Mouse (Mus musculus): Measurements from ENCODE around the gene Ccdc40. TPM values are rescaled to one million over a fixed set of nuclear protein-coding genes. Genes with fewer than 3 reads are reported as not detected.
"Not testable (repeated sequence)": the region's sequence is repeated elsewhere in the genome, so short reads cannot be mapped to it uniquely, and the experiment has no call there.

Ccdc40 gene
- total RNA-seq, 2 experiments from 2014 or later: 3.3 to 5.1 TPM

GRCm38 (mm10) chr11:119273186-119273930, 45.0 kb downstream of the Ccdc40 start:
- DNase-seq (ENCODE audit: low spot score in 2 of 2): no peak

DNA sequence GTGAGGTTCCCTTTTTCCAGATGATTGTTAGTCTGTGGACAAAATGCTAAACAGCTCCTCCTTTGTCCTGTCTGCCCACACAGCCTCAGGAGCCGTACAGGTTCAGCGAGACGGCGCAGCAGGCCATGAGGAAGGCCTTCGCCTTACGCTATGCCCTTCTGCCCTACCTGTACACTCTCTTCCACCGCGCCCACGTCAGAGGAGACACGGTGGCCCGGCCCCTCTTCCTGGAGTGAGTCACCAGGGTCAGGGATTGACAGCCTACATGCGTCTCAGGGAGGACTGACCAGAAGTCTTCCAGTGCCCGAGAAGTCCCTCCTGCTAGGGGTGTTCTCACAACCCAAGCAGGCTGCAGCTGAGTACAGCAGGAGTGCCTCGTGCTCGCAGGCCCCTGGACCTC, 52.7 kb downstream of the Ccdc40 start:
- DNase-seq (ENCODE audit: low spot score in 2 of 2): no peak

DNA sequence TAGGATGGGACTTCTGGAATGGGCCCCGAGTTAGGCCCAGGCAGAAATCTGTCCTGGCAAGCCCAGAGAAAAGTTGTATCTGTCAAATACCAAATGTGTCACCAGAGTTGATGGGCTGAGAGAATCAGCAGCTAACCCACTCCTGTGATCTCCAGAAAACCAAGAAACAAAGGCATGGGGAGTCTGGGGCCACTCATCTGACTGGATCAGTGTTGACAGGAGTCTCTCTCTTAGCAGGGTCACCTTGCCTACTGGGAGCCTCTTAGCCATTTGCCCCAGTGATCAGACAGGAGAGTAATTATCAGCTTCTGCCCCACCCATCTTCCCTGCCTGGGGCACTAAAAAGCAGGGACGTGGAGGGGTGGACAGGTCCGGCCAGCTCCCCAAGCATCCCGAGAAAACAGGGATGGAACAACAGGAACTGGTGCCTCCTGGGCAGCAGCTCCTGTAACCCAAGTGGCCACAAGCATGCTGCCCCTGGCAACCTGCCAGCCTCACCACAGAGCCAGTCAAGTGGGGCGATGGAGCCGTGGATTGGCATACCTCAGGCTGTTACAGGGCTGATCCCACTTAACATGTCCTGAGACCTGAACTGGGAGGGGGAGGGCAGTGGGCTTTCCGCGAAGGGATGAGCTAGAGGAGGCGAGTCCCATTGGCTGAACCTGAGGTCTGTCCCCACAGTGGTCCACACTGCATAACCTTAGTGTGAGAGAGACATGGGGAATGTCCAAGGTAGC, 57.6 kb downstream of the Ccdc40 start:
- DNase-seq (ENCODE audit: low spot score in 2 of 2): no peak

DNA sequence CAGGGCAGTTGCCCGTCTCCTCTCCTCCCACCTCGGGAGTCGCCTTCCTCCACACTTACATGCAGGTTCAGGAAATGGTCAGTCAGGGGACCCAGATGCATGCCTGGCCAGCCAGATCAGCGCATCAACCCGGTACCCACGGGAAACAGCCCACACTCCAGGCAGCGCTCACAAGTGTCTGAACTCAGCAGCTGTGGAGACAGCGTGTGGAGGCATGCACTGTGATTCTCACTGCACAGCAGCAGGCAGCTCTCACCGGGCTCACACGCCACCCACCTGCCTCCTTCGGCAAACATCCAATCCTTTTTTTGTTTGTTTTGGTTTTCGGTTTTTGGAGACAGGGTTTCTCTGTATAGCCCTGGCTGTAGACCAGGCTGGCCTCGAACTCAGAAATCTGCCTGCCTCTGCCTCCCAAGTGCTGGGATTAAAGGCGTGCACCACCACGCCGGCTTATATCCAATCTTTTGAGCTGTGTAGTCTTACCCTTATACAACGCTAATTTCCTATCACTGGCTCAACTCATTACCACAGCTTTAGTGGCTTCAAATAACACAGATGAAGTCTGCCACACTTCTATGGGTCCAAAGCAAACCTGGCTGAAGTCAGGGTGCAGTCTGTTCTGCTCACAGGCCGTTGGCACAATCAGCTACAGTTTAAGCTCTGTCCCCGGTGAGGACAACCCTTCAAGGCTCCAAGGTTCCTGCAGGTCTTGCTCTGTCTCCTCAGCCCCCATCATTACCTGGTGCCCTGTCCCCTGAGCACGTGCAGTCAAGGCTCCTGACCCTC, 59.0 kb downstream of the Ccdc40 start:
- DNase-seq (ENCODE audit: low spot score in 2 of 2): no peak

DNA sequence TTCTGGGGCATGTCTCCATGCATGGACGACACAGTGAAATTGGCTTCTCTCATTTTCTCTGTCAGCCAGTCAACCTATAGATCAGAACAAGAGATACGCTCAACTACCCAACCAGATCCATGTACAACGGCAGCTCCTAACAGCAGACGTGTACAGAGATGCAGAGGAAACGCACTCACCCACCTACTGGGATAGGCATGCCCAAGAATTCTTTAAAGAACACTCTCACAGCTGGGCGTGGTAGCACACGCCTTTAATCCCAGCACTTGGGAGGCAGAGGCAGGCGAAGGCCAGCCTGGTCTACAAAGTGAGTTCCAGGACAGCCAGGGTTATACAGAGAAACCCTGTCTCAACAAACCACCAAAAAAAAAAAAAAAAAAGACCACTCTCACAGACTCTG, 64.5 kb downstream of the Ccdc40 start:
- not testable (repeated sequence) for DNase-seq (ENCODE audit: low spot score in 2 of 2)

GRCm38 (mm10) chr11:119297996-119298395, 69.6 kb downstream of the Ccdc40 start:
- DNase-seq (ENCODE audit: low spot score in 2 of 2): no peak

GRCm38 (mm10) chr11:119298917-119299316, 70.5 kb downstream of the Ccdc40 start:
- DNase-seq (ENCODE audit: low spot score in 2 of 2): no peak

GRCm38 (mm10) chr11:119299391-119300245, 71.2 kb downstream of the Ccdc40 start, which contains the start of gene Eif4a3:
Gene Eif4a3, minus strand, starts transcription at chr11:119300089.
- peak; percentile 94 to 95 for DNase-seq (ENCODE audit: low spot score in 2 of 2)

DNA sequence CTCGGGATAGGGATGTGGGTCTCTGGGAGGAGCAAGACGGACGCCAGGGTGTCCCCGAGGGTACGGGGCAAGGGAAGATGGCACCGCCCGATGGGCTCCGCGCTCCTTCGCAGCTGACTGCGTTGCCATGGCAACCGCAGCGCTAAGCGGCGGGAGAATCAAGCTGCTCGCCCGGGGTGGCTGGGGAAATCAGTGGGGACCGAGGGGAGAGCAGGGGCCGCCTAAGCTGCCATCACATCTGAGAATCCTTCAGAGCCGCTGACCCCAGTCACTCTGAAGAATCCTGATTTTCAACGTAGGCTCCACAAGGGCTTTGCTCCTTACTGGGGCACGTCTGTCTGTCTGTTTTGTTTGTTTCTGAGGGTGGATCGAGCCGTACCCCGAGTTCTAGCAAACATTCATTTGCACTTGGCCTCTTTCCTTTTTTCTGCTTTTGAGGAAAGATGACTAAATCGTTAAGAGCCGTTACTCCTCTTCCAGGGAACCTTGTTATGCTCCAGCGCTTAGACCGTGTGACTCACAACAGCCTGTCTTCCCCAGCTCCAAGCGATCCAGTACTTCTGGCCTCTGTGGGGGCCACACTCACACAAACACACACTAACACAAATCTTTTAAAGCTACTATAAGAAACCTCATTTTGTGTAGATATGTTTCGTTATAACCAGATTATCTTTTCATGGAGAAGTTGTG, 72.0 kb downstream of the Ccdc40 start:
- no peak for DNase-seq (ENCODE audit: low spot score in 2 of 2)

GRCm38 (mm10) chr11:119300986-119301385, 72.6 kb downstream of the Ccdc40 start:
- DNase-seq (ENCODE audit: low spot score in 2 of 2): no peak

- peak in 1 of 2 experiments; percentile 38 for DNase-seq (ENCODE audit: low spot score in 2 of 2)
These were observed 76.7 kb downstream of the Ccdc40 start for GRCm38 (mm10) chr11:119304904-119305712.

GRCm38 (mm10) chr11:119306762-119307657, 78.6 kb downstream of the Ccdc40 start:
- DNase-seq (ENCODE audit: low spot score in 2 of 2): no peak

GRCm38 (mm10) chr11:119307658-119307867, 79.2 kb downstream of the Ccdc40 start, which contains the start of gene Card14:
Gene Card14, plus strand, starts transcription at chr11:119307768.
- DNase-seq (ENCODE audit: low spot score in 2 of 2): no peak

DNA sequence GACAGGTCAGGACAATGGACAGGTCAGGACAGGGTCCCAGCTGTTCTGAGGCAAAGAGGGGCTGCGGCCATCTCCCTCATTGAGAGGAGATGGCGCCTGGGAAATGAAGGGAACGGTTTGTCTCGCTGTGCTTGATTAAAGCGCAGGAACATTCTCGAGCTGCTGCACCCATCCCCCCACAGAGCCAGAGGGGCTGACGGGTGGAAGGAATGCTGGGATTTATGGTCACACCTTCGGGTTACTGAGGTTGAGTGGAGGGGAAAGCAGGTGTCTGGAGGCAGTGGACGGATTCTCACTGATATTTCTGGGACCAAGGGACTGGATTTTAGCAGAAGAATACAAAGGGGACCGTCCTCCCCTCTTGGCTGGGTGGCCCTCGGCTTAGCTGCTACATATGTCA, 79.5 kb downstream of the Ccdc40 start:
- no peak for DNase-seq (ENCODE audit: low spot score in 2 of 2)

DNA sequence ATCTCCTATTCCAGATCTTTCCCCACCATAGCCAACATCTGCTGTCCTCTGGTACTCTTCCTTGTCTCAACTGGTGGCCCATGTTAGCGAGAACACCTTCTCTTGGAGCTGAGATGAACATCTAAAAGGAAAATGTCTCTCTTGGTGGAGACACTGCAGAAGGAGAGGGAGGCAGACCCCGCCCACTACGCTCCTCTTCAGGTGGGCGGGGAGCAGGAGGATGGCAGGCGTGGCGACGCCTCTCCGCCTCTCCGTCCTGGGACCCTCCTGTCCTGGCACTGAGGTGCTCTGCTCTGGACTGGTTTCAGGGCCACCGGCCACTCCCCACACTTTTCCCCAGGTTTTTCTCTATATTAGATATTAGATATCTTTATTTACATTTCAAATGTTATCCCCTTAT, 82.2 kb downstream of the Ccdc40 start:
- no peak for DNase-seq (ENCODE audit: low spot score in 2 of 2)

DNA sequence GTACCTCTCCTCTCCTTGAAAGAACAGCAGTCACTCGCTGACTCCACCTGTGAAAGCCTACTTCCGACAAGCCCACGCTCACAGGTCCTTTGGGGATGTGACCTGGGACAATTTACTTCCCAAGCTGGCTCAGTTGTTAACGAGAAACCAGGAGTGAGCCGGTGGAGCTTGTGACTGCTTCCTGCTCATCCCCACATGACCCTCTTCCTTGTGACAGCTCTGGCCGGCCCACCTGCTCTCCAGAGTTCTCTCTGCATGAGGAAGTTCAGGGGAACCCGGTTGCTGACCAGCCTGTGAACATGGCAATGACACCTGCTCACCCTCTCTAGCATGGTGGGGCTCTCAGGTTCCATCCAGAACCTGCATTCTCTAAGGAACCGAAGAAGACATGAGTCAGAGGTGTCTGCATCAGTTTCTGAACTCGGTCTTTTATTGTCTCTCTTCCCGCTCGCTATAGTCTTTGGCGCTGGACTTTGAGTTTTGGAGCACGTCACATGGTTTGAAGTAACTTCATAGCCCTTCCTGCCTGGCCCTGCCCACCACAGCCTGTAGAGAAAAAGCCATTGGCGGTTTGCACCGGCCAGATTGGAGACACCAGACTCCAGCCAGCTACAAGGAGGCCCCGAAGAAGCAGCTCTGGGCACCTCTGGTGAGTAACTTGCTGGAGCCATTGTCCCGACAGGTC, 86.0 kb downstream of the Ccdc40 start:
- no peak for DNase-seq (ENCODE audit: low spot score in 2 of 2)
